Mouse (Mus musculus) brain, embryonic 14.5 days (tissue): ENCODE data around the gene Fam57a. TPM values are rescaled to one million over a fixed set of nuclear protein-coding genes. Genes with fewer than 3 reads are reported as not detected.
"Not testable (repeated sequence)": the region's sequence is repeated elsewhere in the genome, so short reads cannot be mapped to it uniquely, and the experiment has no call there.

Source experiments
- DNase-seq: peaks from one replicate; pipeline ENCODE4 v3.0.0-alpha.2; 2011; ENCODE audit warnings: low read depth
- CTCF ChIP-seq: fragments of 200-500 bp; IDR thresholded peaks from 2 replicates; pipeline ENCODE4 v1.5.1; 2012; ENCODE audit warnings: inconsistent platforms, mild to moderate bottlenecking, moderate library complexity, borderline replicate concordance; ENCODE audit not compliant: insufficient read depth, insufficient read length; ENCODE audit errors: extremely low read depth
- POLR2A ChIP-seq: fragments of 200-500 bp; IDR thresholded peaks from 2 replicates; pipeline ENCODE4 v1.6.1; 2012; ENCODE audit warnings: mild to moderate bottlenecking, inconsistent platforms, borderline replicate concordance; ENCODE audit not compliant: poor library complexity, insufficient read depth, insufficient read length, severe bottlenecking; ENCODE audit errors: extremely low read depth
- polyA plus RNA-seq: library from polyadenylated mRNA; depleted of rRNA; stranded (reverse); fragments of >200 nt; gene quantifications from 2 replicates; pipeline ENCODE4 v1.2.3, GENCODE M21; 2012

Gene Fam57a
- polyA plus RNA-seq, 1 experiment, result 32.1 TPM

DNA sequence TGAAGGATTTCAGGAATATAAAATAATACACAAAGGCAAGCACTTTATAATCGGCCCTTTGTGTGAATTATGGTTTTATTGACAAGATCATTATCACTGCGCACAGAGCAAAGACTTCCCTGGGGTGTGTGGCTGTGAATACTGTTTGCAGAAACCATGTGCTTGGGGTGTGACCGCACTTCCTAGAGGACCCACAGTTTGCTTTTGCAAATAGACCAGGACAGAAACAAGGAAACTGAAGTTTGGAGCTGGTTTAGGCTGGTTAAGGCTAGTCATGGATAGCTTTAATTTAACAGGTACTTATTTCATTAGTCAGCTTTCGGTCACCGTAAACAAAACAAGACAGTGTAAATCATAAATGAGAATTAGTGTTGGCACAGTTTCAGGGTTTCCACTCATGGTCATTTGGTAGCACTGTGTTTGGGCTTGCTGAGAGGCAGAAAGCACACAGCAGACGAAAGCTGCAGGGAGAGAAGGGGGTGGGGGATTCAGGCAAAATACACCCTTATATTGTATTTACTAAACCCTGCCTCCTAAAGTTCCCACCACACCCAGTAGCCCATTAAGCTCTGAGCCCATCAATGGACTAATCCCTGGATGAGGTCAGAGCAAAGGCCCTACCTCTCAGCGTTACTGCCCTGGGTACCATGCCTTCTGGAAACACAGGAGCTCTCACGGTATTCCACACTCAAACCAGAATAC is 17.0 kb downstream of the Fam57a start:
- DNase-seq, result no peak
- TF ChIP-seq CTCF (no peak), POLR2A (no peak)

DNA sequence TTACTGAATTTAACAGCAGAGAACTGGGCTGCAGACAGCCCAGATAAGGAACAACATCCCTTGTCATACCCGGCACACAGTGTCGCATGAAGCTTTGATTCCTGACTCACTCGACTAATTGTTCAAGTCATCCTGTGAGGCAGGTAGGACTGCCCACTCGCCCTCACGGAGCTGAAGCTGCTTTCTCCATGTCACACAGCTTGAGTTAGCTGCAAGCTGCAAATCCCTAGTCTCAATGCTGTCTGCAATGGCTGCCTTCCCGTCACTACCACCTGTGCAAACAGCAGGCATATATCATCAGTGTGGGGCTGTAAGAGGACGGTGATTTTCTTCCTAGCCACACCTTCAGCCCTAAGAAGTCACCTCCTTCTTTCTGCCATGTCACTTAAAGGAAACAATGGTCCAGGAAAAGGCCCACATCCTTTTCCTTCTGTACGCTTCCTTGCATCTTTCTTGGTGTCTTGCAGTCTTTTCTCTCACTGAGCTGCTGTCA is 17.6 kb downstream of the Fam57a start:
- no peak for DNase-seq
- TF ChIP-seq CTCF (no peak), POLR2A (no peak)

DNA sequence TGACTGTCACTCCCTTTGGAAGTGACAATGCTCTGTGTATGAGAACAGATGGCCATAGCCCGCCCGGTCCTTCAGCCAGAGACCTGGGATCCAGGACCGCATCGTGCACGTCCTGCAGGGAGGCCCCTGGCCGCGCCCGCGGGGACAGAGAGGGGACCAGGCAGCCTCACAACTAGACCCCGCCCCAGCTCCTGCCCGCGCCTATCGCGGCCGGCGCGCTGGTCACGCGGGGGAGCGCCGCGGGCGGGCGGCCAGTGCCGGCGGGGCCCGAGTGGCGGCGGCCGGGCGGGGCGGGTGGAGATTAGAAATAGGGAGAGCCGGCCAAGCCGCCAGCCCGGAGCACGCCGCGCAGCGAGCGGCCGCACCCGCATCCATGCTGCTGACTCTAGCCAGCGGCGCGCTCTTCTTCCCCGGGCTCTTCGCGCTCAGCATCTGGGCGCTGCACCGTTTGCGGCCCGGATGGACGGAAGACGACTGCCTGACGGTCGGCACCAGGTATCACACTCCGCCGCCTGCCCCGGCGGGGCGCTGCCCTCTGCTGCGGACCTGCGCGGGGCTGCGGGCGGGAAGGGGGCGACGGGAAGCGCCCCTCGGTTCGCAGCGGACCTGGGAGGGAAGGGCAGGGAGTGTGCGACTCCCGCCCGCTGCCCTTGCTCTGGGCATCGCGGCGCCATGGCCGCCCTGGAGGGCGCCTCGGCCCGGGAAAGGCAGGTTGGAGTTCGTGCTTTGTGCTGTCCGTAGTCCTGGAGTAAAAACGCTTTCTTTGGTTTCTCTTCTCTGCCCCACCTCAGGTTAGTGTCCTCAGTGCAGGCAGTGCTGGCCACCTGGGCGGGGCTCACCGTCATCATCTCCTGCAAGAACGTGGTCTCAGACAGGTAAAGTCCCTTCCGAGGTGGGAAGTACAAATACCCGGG is 22.5 kb downstream of the Fam57a start:
- no peak for TF ChIP-seq CTCF
- TF ChIP-seq POLR2A, result peak; percentile 63; the same call in 1 of the 2 replicates
- DNase-seq, result peak; percentile 86

DNA sequence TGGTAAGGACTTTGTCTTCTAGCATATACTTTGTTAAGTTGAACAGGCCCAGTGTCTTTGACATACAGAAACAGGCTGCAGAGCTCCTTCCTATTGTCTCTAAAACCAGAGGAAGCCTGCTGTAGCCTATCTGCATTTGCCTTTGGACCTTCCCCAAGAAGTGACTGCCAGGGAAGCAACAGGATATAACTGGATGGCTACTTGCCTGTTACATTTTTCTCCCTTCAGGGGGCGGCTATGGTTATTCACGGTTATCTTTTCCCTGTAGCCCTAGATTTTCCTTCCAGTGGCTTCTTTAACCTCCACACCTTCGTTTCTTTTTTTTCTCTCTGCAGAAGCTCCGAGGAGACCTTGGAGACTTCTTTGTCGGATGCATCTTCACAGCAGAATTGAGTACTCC is 27.3 kb downstream of the Fam57a start:
- TF ChIP-seq CTCF, result no peak
- no peak for TF ChIP-seq POLR2A
- no peak for DNase-seq

DNA sequence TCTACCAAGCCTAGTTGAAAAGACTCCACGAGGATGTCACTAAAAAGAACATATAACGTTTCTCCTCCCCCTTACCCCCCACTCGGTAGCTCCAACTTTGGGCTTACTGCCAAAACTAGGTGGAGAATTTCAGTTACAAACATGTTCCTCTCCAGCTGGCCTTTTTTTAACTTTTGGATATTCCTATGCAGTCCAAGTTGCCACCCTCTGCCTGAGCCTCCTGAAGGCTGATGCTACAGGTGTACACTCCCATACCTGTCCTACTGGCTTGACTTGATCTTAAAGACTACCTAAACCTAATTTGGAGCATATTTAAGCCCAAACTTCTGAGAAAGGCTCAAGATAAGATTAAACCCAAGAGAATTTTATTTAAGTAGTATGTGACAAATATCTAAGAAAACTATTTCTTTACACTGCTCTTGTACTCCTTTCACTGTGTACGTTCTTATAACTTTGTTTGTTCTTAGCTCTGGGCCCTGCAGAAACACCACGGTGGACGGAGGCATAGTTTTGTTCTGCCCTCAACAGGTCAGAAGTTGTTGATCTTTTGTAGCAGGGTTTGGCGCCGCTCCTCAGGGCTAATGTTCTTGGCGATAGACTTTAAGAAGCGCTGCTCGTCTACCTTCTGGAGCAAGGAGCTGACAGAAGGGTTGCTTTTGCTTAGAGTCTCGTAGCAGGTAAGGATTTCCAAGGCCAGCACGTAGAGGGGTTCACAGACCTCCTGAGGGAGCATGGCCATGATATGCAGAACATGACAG is 30.9 kb downstream of the Fam57a start:
- no peak for DNase-seq
- TF ChIP-seq CTCF (no peak), POLR2A (no peak)

DNA sequence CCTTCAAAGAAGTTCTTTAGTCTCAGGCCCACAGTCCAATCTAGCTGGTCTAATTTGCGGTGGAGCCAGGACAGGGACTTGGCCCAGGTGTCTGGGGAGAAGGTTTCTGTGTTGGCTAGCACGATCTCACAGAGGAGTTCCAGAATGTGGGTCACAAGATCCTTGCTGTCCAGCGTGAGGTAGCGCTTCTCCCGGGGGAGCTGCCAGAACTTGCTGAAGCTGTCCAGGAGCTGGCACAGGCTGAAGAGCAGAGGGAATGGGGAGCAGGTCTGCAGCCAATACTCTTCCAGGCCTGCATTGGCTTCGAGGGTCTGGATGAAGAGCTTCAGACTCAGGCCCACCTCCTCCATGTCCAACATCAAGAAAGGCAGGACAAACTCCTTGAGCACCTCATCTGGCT is 32.1 kb downstream of the Fam57a start:
- not testable (repeated sequence) for DNase-seq

DNA sequence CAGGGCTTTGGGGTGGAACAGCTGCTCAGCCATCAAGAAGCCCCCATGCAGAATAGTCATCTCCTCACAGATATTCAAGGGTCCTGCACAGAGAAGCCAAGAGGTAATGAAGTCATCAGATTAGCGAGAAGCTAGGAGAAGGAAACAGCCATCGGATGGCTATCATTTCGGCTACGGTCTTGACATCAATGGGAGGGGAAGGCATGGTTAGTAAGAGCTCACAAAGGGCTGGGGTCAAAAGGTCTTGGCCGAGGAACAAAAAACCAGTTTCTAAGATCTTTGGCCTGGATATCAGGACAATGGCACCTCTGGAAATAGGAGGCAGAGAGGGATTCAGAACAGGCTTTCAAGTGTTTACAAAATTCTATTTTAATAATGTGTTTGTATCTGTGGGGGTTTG is 34.4 kb downstream of the Fam57a start:
- DNase-seq, result no peak
- no peak for TF ChIP-seq POLR2A
- TF ChIP-seq CTCF, result no peak

DNA sequence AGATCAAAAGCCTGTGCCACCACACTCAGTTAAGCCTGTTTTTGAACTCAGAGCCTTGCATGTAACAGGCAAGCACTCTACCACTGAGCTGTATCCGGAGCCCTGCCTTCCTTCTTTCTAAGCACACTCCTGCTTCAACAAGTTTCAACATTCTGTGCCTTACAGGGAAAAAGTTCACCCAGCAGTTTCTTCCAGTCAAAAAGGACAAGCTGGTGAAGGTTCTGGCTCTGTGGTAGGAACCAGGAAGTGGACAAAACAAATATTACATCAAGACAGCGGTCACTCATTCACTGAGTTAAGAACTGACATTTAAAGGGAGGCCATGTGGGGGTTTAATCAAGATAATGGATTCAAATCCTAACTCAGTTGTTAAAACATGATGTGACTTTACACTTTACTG is 35.5 kb downstream of the Fam57a start:
- DNase-seq, result no peak
- TF ChIP-seq POLR2A, result no peak
- TF ChIP-seq CTCF, result no peak

DNA sequence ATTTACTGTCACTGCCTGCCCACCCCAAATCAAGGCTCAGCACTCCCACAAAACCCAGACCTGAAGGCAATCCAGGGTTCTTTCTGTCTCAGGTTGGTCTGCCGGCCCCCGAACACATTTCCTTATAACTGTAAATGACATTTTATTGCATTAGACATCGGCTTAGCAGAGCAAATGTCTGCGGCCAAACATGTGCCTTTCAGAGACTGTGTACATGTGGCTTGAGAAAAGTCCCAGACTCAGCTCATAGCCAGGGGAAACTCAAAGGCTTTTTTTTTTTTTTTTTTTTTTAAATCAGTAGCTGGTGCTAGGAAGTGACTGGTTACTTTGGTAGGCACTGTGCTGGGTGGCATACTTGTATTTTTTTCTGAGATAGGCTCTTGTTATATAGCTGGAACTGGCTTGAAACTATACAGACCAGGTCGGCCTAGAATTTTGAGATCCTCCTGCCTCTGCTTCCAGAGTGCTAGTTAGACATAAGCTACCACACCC is 36.6 kb downstream of the Fam57a start:
- TF ChIP-seq POLR2A, result no peak
- no peak for TF ChIP-seq CTCF
- DNase-seq, result no peak

DNA sequence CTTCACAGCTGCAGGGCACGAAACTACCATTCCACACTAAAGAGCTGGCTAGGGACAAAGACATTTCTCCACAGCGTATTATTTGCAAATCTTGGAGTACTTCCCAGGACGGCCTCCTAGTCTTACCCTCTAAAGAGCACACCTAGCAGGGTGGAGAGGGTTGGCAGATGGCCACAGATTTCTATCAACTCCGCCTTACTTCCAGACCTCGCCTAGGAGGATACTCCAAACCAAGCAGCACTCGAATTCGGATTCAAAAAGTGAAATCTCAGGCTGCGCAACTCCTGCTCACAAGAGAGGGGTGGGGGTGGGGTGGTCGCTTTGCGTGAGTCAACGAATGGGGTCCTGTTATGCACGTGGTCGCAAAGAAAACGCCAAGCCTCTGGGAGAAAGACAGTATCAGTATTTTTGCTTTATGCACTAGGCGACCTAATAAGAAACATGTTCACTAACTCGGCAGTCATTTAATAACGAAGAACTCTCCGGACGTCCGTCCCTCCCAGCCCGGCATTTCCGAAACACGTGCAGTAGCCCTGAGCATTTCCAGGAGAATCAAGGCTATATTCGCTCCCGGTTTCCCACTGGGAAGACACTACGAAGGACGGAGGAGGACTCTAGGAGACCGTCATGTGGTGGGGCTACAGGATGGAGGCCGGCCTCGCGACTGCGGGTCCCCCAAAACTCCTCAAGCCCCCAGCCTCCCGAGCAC is 37.4 kb downstream of the Fam57a start:
- DNase-seq, result peak; percentile 70
- TF ChIP-seq POLR2A (no peak), CTCF (no peak)
